Mouse (Mus musculus) midbrain, embryonic 14.5 days (tissue): ENCODE measurements at regions not wholly inside any gene's neighbourhood (a gene's known extent, or its start where the extent isn't known, plus 50 kb on each side); places are given as distances from the start of the nearest gene placed in this dataset.

Experiments
- ATAC-seq: fragments of 200-750 bp; cut with Nextera tagmentation; 2 replicates; pipeline ENCODE4 v1.8.0; 2017; ENCODE audit warnings: moderate number of reproducible peaks, moderate library complexity; ENCODE audit not compliant: low FRiP score, low TSS enrichment
- DNase-seq: peaks from one replicate; pipeline ENCODE4 v3.0.0-alpha.2; 2015
- H3K27ac ChIP-seq: fragments of 300-500 bp; sonication (generic); replicated peaks from 2 replicates; pipeline ENCODE4 v1.5.1; 2014; ENCODE audit warnings: mild to moderate bottlenecking, low read depth, low read length, moderate library complexity
- H3K27me3 ChIP-seq: fragments of 300-500 bp; sonication (generic); 2 replicates; pipeline ENCODE4 v1.6.1; 2014; ENCODE audit warnings: low read length, control low read depth, mixed read lengths; ENCODE audit not compliant: control insufficient read depth, insufficient read depth
- H3K36me3 ChIP-seq: fragments of 300-500 bp; sonication (generic); 2 replicates; pipeline ENCODE4 v1.6.1; 2014; ENCODE audit warnings: low read length, control low read depth; ENCODE audit not compliant: control insufficient read depth, insufficient read depth
- H3K4me1 ChIP-seq: fragments of 300-500 bp; sonication (generic); 2 replicates; pipeline ENCODE4 v1.6.1; 2014; ENCODE audit warnings: mild to moderate bottlenecking, antibody characterized with exemption, low read length, control low read depth; ENCODE audit not compliant: control insufficient read depth, insufficient read depth
- H3K4me2 ChIP-seq: fragments of 300-500 bp; sonication (generic); 2 replicates; pipeline ENCODE4 v1.6.1; 2014; ENCODE audit warnings: mild to moderate bottlenecking, low read length, moderate library complexity
- H3K4me3 ChIP-seq: fragments of 300-500 bp; sonication (generic); replicated peaks from 2 replicates; pipeline ENCODE4 v1.5.1; 2014; ENCODE audit warnings: low read depth, low read length
- H3K9ac ChIP-seq: fragments of 300-500 bp; sonication (generic); replicated peaks from 2 replicates; pipeline ENCODE4 v1.6.1; 2014; ENCODE audit warnings: mild to moderate bottlenecking, low read length, moderate library complexity
- H3K9me3 ChIP-seq: fragments of 300-500 bp; sonication (generic); 2 replicates; pipeline ENCODE4 v1.6.1; 2016; ENCODE audit warnings: low read length, control low read depth, mixed read lengths; ENCODE audit not compliant: control insufficient read depth
- WGBS: fragments of 180-500 bp; shearing (Covaris S2); extraction: QIAGEN DNeasy Blood & Tissue Kit; methylation state at CpG from one replicate; pipeline ENCODE4 v1.1.7; 2014; 5-methylcytosine and 5-hydroxymethylcytosine counted together

DNA sequence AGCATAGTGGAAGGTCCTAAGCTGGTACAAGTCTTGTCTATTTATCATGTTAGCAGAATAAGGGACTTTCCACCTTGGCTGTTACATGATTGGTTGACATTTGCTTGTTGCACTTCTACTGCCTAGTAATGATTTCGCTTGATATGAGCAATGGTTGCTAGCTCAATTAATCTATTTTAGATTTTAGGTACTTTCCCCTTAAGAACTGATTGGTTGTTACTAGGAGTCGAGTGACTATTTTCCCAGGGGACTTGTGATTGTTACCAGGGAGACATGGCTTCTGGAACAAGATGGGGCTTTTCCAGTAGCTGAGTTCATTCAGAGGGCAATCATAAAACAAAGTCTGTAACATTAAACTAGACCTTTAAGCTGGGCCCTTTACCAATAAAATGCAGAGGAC is 100.9 kb downstream of the Nup35 start:
- Histone ChIP-seq H3K9me3 (no peaks in the 10 kb centered on the region; the same call in 1 of the 2 replicates), H3K4me1 (no peaks in the 10 kb centered on the region), H3K4me3 (no peak overlapping the region), H3K4me2 (no peak overlapping the region), H3K27ac (no peak overlapping the region), H3K36me3 (no peaks in the 10 kb centered on the region), H3K9ac (no peak overlapping the region), H3K27me3 (no peaks in the 10 kb centered on the region)
- WGBS: 77% methylated on average over 2 of the region's 2 CpGs
- DNase-seq (no peak), ATAC-seq (no peak)

DNA sequence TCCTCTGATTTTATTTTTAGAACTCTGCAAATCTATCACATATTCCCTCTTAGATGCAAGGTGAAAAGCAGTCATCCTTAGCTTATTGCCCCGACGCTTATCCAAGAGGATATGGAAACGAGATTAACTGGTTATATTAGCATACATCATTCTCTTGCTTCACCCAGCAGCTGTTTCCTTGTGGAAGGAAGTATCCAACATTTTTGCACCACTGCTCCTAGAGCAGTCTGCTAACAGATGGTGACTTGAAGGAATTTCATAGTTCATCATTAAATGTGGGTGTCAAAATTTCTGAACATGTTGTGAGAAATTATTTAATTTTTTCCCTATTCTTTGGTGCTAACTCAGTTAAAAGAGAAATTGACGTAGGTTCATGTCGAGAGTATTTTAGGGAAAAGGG is 107.0 kb downstream of the Nup35 start:
- Histone ChIP-seq H3K4me3 (no peak overlapping the region), H3K27ac (no peak overlapping the region), H3K36me3 (no peaks in the 10 kb centered on the region), H3K27me3 (no peaks in the 10 kb centered on the region), H3K9ac (no peak overlapping the region), H3K4me2 (no peak overlapping the region), H3K4me1 (no peaks in the 10 kb centered on the region), H3K9me3 (no peaks in the 10 kb centered on the region; the same call in 1 of the 2 replicates)
- peak; percentile 4 for DNase-seq
- no peak for ATAC-seq
- WGBS: 66% methylated on average over 5 of the region's 5 CpGs

DNA sequence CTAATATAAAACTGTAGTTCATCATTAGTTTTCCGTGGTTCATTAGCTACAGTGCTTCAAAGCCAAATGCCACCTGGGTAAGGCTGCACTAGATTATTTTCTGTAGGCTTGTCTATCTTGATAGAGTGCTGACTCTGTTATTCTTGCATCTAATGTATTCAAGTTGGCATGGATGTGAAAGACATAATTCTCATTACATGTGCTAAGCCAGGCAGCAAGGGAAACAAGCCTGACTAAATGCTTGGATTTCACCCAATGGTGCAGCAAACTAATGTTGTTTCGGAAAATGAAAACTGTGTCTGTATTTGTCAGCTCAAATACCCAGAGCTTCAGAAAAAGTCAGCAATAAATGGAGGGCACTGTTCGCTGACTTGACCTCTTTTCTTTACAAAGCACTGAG is 114.3 kb downstream of the Nup35 start:
- H3K4me1 ChIP-seq: no peaks in the 10 kb centered on the region
- H3K4me2 ChIP-seq: no peak overlapping the region
- H3K4me3 ChIP-seq: no peak overlapping the region
- H3K36me3 ChIP-seq: no peaks in the 10 kb centered on the region
- WGBS: 83% methylated on average over 3 of the region's 3 CpGs
- no peak overlapping the region for H3K9ac ChIP-seq
- no peaks in the 10 kb centered on the region for H3K27me3 ChIP-seq
- H3K27ac ChIP-seq: no peak overlapping the region
- 0 out of 2 replicates have a peak, but pooled peaks have one; percentile 27 for ATAC-seq
- H3K9me3 ChIP-seq: no peaks in the 10 kb centered on the region
- peak; percentile 19 for DNase-seq

DNA sequence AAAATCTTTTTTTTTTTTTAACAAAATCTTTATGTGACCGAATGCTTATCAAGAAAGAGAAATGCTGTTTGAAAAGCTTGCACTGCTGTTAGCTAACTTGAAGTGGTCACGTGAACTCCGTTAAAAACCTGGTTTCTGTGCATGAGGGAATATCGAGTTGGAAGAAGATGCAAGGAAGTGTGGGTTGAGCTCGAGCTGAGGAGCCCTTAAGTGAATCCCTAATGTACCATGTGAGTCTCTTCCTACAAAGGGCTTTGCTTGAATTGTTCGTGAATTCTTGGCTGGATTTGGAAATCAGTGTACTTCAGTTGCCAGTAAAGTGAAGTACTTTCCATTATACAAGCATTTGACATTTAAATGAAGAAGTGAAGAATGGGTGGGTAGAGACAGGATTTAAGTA is 129.7 kb downstream of the Nup35 start:
- no peaks in the 10 kb centered on the region for H3K4me1 ChIP-seq
- no peak overlapping the region for H3K9ac ChIP-seq
- no peaks in the 10 kb centered on the region for H3K9me3 ChIP-seq
- H3K4me2 ChIP-seq: no peak overlapping the region
- H3K27ac ChIP-seq: no peak overlapping the region
- no peaks in the 10 kb centered on the region for H3K36me3 ChIP-seq
- H3K27me3 ChIP-seq: no peaks in the 10 kb centered on the region
- 72% methylated on average over 6 of the region's 6 CpGs for WGBS
- ATAC-seq: no peak
- H3K4me3 ChIP-seq: no peak overlapping the region
- no peak for DNase-seq

DNA sequence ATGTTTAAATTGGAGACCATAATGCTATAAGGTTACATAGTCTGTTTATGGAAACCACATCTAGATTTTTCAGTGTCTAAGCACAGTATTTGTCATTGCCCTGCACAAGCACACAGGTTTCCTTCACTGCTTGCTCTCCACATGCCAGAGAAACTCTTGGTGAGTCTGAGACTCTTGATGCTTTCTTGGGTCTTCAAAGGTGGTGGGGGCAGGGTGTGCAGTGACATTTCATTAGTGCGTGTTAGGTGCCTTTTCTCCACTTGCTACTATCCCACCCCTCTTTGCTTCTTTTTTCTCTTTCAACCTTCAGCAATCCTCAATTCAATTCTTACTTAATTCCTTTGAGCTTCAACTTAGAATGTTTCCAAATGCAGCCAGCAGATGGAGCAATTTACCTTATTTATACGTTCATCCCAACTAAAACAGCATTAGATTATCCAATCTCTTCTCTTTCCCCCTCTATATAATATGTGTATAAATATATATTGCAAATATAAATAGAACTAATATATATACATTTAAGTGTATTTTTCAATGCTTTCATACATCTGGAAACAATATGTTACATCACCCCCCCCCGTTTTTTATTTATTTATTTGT is 145.1 kb downstream of the Nup35 start:
- Histone ChIP-seq H3K4me2 (no peak overlapping the region), H3K27me3 (no peaks in the 10 kb centered on the region), H3K9me3 (no peaks in the 10 kb centered on the region), H3K27ac (no peak overlapping the region), H3K4me1 (no peaks in the 10 kb centered on the region), H3K4me3 (no peak overlapping the region), H3K9ac (no peak overlapping the region), H3K36me3 (no peaks in the 10 kb centered on the region)
- ATAC-seq (no peak), DNase-seq (peak; percentile 91)
- 32% methylated on average over 3 of the region's 3 CpGs for WGBS

DNA sequence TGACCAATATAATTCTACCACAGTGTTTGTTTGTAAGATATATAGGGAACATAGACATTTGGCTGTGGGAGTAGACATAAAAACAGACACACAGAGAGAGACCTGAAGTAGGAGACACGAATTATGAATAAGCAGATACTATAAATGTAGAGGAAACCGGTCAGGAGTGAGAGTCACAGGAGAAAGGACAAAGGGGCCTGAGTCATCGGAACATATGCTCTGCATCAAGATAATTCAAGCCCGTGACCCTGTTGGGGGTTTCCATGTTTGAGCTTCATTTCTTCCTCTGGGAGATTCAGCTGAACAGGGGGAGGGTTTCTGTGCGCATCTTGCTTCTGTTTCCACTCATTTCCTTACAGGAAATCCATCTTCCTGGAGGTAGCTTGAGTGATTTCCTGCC is 154.1 kb downstream of the Nup35 start:
- H3K4me3 ChIP-seq: no peak overlapping the region
- H3K4me1 ChIP-seq: no peaks in the 10 kb centered on the region
- H3K9ac ChIP-seq: no peak overlapping the region
- WGBS: 75% methylated on average over 5 of the region's 5 CpGs
- H3K27me3 ChIP-seq: no peaks in the 10 kb centered on the region
- H3K27ac ChIP-seq: no peak overlapping the region
- DNase-seq (no peak), ATAC-seq (no peak)
- H3K4me2 ChIP-seq: no peak overlapping the region
- H3K9me3 ChIP-seq: no peaks in the 10 kb centered on the region
- H3K36me3 ChIP-seq: no peaks in the 10 kb centered on the region

DNA sequence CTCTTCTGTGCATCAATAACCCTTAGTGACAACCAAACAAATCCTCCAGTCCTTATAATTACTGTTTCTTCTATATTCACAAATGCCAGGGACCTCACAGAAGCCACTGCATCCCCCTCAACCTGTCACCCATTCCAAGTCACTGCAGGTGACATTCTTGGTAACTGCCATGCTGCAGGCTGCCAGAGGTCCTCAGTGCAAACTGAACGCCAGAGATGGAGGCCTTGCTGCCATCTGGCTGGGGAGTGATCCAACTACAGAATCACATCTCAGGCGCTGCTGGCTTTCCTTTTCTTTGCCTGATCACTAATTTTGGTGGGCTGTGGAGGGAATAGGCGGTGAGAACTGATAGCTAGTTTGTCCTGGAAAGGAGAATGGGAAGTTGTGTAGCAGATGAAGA is 155.4 kb downstream of the Nup35 start:
- Histone ChIP-seq H3K4me2 (no peak overlapping the region), H3K4me1 (no peaks in the 10 kb centered on the region), H3K27ac (no peak overlapping the region), H3K9me3 (no peaks in the 10 kb centered on the region), H3K9ac (no peak overlapping the region), H3K36me3 (no peaks in the 10 kb centered on the region), H3K27me3 (no peaks in the 10 kb centered on the region), H3K4me3 (no peak overlapping the region)
- no peak for DNase-seq
- ATAC-seq: no peak
- 80% methylated on average over 3 of the region's 3 CpGs for WGBS

DNA sequence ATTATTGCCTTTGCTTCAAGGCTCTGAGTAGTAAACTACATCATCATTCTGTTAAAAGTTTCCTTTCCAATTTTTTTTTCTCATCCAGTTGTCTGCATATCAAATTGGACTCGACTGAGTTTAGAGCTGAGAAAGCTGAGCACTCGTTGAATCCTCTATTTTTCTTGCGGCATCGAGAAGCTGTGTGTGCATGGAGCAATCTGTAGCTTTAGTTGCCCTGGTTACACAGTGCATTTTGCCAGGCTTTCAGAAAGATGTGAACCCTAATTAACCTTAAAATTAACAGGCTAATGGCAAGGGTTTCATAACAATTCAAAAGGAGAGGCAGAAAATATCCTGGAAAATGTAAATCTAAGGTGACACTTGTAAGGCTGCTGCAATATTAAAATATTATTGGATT is 169.3 kb downstream of the Nup35 start:
- Histone ChIP-seq H3K4me2 (no peak overlapping the region), H3K27ac (no peak overlapping the region), H3K9me3 (no peaks in the 10 kb centered on the region), H3K9ac (no peak overlapping the region), H3K36me3 (no peaks in the 10 kb centered on the region), H3K27me3 (no peaks in the 10 kb centered on the region), H3K4me3 (no peak overlapping the region), H3K4me1 (peaks cover 7% of the 10 kb centered on the region; the same call in 1 of the 2 replicates)
- no peak for DNase-seq
- 70% methylated on average over 4 of the region's 4 CpGs for WGBS
- no peak for ATAC-seq

DNA sequence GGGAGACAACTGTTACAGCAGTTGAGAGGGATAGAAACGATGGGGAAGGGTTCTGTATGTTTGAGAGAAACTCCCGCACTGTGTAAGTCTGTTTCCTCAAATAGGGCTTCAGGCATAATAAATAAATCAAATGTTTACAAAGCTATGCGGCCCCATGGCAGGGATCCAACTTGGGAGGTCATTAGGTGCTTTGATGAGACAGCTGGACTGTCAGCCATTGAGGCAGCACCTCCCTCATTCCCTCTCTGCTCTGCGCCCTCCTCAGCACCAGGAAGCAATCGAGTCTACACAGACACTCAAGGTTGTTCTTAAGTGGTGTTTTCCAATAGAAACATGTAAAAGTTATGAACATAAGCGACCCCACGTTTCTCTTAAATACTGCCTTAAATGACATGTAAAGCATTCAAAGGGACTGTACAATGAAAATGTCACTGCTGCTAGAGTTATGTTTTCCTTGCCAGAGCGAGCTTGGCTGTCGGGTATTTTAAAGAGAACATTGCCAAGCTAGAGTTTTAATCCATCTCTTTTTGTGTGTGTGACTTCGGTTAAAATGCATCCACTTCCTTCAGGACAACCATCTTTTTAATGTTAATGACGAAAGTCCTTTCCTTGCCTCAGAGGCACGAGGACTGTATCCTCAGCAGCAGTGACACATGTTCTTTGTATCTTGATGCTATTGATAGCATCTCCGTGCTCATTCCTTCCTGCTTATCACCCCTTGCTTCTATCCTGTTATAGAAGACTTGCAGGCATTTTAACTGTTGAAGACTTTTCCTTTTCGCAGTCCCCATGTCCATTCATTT is 176.5 kb downstream of the Nup35 start:
- ATAC-seq: peak; percentile 24; the same call in 1 of the 2 replicates

More for the DNA sequence above, 176.5 kb downstream of the Nup35 start:
- WGBS: 64% methylated on average over 14 of the region's 14 CpGs
- Histone ChIP-seq H3K4me2 (no peak overlapping the region), H3K4me3 (no peak overlapping the region), H3K36me3 (no peaks in the 10 kb centered on the region), H3K27ac (no peak overlapping the region), H3K9ac (no peak overlapping the region), H3K27me3 (no peaks in the 10 kb centered on the region), H3K9me3 (no peaks in the 10 kb centered on the region), H3K4me1 (peaks cover 7% of the 10 kb centered on the region; the same call in 1 of the 2 replicates)
- DNase-seq: no peak
